Mouse (Mus musculus) cerebellum, adult 18-20 months (tissue): ENCODE measurements at regions not wholly inside any gene's neighbourhood (a gene's known extent, or its start where the extent isn't known, plus 50 kb on each side); places are given as distances from the start of the nearest gene placed in this dataset.

Experiments used
- DNase-seq, 2 experiments: peaks; one replicate each; pipeline ENCODE4 v3.0.0; 2021

GRCm38 (mm10) chr11:63290618-63291017 is 161.8 kb downstream of the Pmp22 start:
- no peak for DNase-seq

DNA sequence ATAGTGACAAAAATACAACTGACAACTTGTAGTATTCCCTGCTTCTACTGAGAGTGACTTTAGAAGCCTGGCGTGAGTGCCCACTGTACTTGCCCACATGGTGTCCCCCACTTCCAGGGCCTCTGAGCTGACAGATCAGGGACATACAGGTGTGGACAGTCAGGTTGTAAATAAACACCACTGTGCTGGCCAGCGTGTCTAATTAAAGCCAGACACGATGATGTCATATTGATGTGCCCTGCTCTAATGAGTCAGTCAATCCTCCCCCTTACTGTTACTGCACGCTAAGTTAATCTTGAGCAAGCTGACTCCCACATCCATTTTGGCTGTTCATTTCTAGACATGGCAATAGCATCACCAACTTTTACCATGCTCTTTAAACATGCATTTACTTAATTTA is 164.7 kb downstream of the Pmp22 start:
- DNase-seq = no peak

DNA sequence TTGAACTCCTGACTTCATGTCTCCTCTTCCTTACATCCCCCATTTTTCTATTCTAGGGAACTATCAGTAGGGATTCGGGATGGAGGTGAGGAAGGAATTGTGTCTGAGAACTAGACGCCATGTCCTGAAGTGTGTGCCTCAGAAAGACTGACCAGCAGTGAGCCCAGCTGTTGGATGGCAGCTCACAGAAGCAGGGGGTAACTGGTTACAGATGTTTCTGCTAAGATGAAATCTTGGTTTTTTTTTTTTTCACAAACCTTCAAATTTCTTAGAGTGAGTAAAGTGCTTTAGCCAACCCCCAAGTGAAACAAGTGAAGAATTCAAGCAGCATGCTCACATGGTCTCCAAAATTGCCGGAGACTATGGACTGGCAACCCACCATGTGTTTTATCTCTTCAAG is 165.7 kb downstream of the Pmp22 start:
- no peak for DNase-seq

GRCm38 (mm10) chr11:63296476-63296875 is 167.7 kb downstream of the Pmp22 start:
- DNase-seq = no peak

DNA sequence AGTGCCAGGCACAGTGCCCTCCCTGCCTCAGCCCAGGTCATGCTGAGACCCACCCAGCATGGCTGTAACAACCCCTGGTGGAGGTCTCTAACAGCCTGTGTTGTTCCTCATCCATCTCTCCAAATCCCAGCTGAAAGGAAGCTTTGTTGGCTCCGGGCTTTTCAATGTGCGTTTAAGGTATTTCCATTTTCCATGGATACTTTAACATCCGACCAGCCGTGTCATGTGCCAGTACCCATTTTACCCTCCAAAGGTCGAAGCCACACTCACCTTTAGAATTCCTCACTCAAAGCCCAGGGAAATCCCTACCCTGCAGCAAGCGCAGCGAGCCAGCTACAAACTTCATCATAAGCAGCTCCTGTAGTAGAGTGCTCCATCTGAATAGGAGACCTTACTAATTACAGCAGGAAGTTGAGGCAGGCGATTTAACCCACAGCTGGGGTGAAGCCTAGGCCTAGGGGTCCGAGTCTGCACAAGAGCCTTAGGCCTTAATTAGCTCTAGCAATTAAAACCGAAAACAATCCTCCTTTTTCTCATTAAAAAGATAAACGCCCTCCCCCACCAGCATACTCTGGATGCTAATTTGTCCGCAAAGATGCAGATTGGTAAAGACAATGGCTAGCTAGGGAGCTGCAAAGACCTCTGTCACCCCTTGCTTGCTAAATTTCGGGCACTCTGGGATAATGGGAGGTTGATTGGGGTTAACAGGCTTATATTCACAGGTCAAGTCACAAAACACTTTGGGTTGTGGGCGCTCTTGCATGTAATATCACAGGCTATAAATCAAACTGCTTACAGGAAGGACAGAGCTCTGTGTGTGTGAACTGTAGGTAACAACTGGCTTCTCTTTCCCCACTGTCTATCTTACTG is 171.2 kb downstream of the Pmp22 start:
- no peak for DNase-seq

DNA sequence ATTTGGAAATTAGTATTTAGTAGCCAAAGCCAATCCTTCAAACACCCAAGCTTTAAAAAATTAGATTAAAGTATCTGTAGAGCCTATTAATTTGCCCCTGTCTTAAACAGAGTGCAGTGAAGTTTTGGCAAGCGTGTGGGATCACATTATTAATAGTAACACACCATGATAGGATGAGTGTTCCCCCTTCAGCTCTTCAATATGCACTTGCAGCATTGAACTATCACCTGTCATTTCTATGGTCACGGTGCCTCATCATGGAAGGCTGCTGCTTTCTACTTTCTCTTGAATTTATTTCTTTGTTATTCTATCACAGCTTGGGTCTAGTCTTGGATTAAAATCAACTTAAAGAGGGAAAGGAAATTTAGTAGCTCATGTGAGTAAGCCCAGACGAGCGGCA is 196.4 kb downstream of the Pmp22 start:
- no peak for DNase-seq

DNA sequence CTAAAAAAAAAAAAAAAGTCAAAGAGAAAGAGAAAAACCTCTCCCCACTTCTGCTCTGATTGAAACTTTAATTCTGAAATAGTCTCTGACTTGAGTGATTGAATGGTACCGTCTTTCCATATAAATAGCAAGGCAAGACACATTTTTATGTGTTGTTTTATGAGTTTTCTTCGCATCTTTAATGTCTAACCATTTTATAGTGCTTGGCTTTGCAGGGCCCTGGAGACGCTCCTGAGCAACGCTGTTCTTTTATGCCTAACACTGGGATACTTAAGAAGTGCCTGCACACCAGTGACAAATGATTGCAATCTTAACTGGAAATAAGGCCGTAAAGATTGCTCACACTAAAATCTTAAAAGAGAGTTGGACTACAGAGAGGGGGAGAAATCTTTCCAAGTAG is 198.1 kb downstream of the Pmp22 start:
- DNase-seq = no peak

GRCm38 (mm10) chr11:63337503-63337902 is 208.7 kb downstream of the Pmp22 start:
- no peak for DNase-seq

DNA sequence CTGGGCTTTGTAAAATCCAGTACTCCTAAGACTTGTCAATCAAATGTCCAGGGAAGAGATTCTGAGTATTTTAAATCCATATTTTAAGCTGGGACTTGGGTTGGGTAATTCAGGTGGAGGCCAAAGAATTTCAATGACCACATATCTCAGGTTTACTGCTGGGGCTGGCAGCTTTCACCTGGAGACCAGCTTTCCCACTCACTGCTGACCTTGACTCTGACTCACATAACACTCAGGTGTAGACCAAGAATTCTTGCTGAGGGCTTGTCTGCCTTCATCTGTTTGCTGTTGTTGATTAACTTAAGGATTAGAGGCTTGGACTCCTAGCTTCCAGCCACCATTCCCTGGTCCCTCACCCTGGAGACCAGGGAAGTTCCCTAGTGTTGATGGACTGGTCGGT is 209.5 kb downstream of the Pmp22 start:
- DNase-seq = no peak

- no peak for DNase-seq
Measured at GRCm38 (mm10) chr11:63345653-63346052, 216.9 kb downstream of the Pmp22 start.

- DNase-seq = no peak
Measured at GRCm38 (mm10) chr11:63350123-63350696, 221.4 kb downstream of the Pmp22 start.

GRCm38 (mm10) chr11:63351999-63352398 is 223.2 kb downstream of the Pmp22 start:
- DNase-seq = no peak

DNA sequence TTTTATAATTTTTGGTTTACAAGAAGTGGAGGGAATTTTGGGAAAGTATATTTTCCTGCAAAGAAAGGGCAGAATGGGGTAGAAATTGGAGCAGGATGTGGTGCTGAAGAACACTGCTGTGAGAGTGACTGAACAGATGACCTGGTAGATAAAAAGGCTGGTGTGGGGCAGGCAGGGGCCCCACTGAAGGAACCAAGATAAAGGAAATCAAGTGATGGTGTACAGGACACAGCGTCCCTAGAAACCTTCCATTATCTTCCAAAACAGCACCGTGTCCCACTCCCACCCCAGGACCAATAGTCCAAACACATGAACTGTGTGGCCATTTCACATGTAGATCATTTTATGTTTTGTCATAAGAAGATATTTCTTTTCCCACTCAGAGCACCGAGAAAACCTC is 224.2 kb downstream of the Pmp22 start:
- DNase-seq = no peak

GRCm38 (mm10) chr11:63353671-63354070 is 224.9 kb downstream of the Pmp22 start:
- no peak for DNase-seq

DNA sequence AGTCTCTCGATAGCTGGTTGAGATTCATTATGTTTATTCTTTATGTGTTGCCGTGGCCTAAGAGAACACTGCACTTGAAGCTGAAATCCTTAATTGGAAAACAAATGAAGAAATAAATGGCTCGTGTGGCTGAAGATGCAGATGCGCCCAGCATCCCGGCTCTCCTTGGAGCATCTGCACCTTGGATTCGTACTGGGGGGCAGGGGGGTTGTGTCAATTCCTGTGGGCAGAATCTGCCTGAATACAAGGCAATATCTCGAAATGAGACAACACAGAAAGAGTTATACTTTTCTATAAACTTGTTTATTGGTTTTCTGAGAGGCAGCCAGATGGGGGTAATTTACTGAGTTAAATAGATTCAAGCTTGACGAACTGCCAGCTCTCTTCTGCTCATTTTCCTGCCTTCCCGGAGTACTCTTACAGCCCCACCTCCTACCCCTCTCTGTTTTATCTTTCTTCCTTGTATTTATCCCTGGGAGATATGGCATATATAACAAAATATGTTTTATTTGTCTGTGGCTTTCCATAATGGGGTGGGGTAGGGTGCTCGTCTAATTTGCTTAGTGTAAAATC is 229.1 kb downstream of the Pmp22 start:
- DNase-seq = no peak

- no peak for DNase-seq
Measured at GRCm38 (mm10) chr11:63367756-63368265, 239.0 kb downstream of the Pmp22 start.

DNA sequence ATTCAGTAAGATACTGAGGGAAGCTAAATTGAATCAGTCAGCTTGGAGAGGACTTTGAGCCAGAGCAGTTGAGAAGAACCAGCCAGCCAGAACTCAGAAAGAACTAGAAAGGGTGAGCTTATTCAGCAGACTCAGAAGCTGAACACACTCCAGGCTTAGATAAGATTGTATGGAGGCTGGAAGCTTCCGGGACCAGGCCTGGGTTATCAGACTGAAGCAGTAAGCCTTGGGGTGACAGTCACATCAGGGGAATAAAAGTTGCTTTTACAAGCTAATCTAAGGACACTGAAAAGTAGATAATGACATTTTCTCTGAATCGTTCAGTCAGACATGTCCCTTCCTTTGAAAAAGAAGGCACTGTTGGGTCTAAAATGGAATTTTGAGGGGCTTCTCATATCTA is 240.7 kb downstream of the Pmp22 start:
- no peak for DNase-seq

GRCm38 (mm10) chr11:63376311-63376710 is 247.5 kb downstream of the Pmp22 start:
- no peak for DNase-seq

- DNase-seq = no peak
Measured at GRCm38 (mm10) chr11:63376991-63377390, 248.2 kb downstream of the Pmp22 start.

DNA sequence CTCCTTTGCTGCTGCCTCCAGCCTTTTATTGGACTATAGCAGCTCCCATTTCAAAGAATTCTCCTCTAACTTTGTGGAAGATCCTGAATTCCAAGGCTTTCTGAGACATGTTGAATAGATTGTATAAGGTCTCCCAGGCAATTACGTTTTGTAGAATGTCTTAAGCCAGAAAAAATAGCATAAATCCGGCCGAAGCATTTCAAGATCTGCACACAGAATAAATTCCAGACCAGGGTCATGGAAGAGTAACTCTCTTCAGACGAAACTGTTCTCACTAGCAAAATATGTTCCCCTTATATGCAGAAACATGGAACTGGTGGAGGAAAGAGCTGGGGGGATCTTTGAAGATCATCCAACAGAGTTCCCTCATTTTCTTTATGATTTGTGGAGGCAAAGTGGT is 259.5 kb downstream of the Pmp22 start:
- DNase-seq = no peak

DNA sequence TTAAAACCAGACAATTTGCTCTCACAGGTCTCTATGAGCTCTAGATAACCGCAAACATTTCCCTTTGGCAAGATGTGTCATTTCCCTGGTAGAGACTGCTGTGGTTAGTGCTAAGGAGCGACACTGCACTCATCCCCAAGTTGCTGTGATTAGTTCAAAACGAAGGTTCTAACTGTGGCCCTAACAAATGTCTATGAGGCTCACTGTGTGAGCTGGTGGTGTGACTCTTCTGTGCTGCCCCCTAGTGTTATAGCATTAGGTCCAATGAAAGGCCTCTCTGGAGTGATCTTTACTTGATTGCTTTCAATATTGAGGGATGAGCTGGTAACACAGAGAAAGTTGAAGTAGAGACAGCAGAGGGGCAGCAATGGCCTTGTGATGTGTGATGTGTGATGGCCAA is 262.7 kb downstream of the Pmp22 start:
- no peak for DNase-seq

- no peak for DNase-seq
Measured at GRCm38 (mm10) chr11:63392378-63392777, 263.6 kb downstream of the Pmp22 start.

DNA sequence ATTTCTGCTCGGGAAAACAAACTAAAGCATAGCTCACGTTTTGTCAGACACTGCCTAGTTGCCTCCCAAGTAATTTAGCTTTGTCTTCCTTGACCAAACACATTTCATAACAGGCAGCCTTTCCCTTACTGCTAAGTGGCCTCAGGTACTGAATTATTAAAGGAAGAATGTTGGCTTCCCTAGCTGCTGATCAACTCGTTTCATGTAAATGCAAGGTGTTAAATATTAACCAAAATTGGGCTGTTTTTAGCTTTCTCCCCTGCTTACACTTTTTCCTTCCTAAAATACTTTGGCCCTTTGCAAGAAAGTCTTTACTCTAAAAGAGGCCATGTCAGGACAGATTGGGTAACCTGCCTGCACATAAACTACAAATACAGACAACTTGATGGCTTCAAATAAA is 265.4 kb downstream of the Pmp22 start:
- no peak for DNase-seq

- DNase-seq = no peak
Measured at GRCm38 (mm10) chr11:63396386-63396785, 267.6 kb downstream of the Pmp22 start.
